Mouse (Mus musculus) testis, adult 2 months (tissue): ENCODE measurements around the gene Elp1.

Experiments
- CTCF ChIP-seq: fragments of 200-500 bp; IDR thresholded peaks from 2 replicates; pipeline ENCODE4 v1.5.1; 2012; ENCODE audit warnings: low read depth, mild to moderate bottlenecking, inconsistent platforms, low read length, moderate library complexity; ENCODE audit not compliant: control insufficient read depth, insufficient read depth, insufficient replicate concordance
- POLR2A ChIP-seq: fragments of 200-500 bp; IDR thresholded peaks from 2 replicates; pipeline ENCODE4 v1.6.1; 2012; ENCODE audit warnings: low read depth, mild to moderate bottlenecking, inconsistent platforms, low read length, moderate library complexity; ENCODE audit not compliant: control insufficient read depth

DNA sequence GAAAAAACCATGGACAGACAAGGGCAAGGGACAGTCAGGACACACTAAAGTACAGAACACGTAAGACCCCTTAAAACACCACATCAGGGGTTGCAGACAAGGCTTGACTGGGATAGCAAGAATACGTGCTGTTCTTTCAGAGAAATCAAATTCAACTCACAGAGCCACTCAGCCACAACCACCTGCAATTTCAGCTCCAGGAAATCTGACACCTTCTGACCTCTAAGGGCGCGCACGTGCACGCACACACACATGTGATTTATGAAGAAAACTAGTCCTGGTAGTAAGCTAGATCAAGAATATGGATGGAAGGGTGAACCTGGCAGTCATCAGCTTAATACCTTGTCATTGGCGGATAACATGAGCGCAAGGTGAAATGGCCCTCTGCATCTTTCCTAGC, 13.0 kb upstream of the Elp1 start:
- no peak for TF ChIP-seq CTCF
- no peak for TF ChIP-seq POLR2A
